Mouse (Mus musculus) midbrain, embryonic 12.5 days (tissue): ENCODE results near the gene Rgs6. TPM values are rescaled to one million over a fixed set of nuclear protein-coding genes. Genes with fewer than 3 reads are reported as not detected.

Experiments
- ATAC-seq: fragments of 200-750 bp; cut with Nextera tagmentation; 2 replicates; pipeline ENCODE4 v1.8.0; 2017; ENCODE audit warnings: low read depth, moderate TSS enrichment, moderate library complexity; ENCODE audit not compliant: low FRiP score
- H3K27ac ChIP-seq: fragments of 300-500 bp; sonication (generic); replicated peaks from 2 replicates; pipeline ENCODE4 v1.5.1; 2016; ENCODE audit warnings: mild to moderate bottlenecking
- H3K27me3 ChIP-seq: fragments of 300-500 bp; sonication (generic); 2 replicates; pipeline ENCODE4 v1.6.1; 2016; ENCODE audit warnings: mild to moderate bottlenecking
- H3K36me3 ChIP-seq: fragments of 300-500 bp; sonication (generic); 2 replicates; pipeline ENCODE4 v1.6.1; 2016
- H3K4me1 ChIP-seq: fragments of 300-500 bp; sonication (generic); 2 replicates; pipeline ENCODE4 v1.6.1; 2016
- H3K4me2 ChIP-seq: fragments of 300-500 bp; sonication (generic); replicated peaks from 2 replicates; pipeline ENCODE4 v1.6.1; 2016; ENCODE audit warnings: mild to moderate bottlenecking, moderate library complexity
- H3K4me3 ChIP-seq: fragments of 300-500 bp; sonication (generic); 2 replicates; pipeline ENCODE4 v1.5.1; 2016; ENCODE audit warnings: mild to moderate bottlenecking
- H3K9ac ChIP-seq: fragments of 300-500 bp; sonication (generic); replicated peaks from 2 replicates; pipeline ENCODE4 v1.6.1; 2016; ENCODE audit warnings: mild to moderate bottlenecking, moderate library complexity
- H3K9me3 ChIP-seq: fragments of 300-500 bp; sonication (generic); 2 replicates; pipeline ENCODE4 v1.6.1; 2016; ENCODE audit warnings: mild to moderate bottlenecking
- WGBS: fragments of 180-500 bp; shearing (Covaris S2); methylation state at CpG from one replicate; pipeline ENCODE4 v1.1.7; 2016; 5-methylcytosine and 5-hydroxymethylcytosine counted together
- polyA plus RNA-seq: library from polyadenylated mRNA; unstranded; fragments of >200 nt; fragmentation: Nextera tagmentation; extraction: Ambion mirVana; gene quantifications from 2 replicates; pipeline ENCODE4 v1.2.1, GENCODE M21; 2016

The Rgs6 gene
- polyA plus RNA-seq, 1 experiment from 2014 or later: 3.6 TPM

GRCm38 (mm10) chr12:82774576-82774975, 186.5 kb downstream of the Rgs6 start:
- Histone ChIP-seq H3K4me3 (no peak overlapping the region), H3K9me3 (no peaks in the 10 kb centered on the region), H3K4me2 (no peak overlapping the region), H3K9ac (no peak overlapping the region), H3K27ac (no peak overlapping the region), H3K4me1 (no peaks in the 10 kb centered on the region), H3K36me3 (no peaks in the 10 kb centered on the region), H3K27me3 (no peaks in the 10 kb centered on the region)
- WGBS: 89% methylated on average over 7 of the region's 7 CpGs
- no peak for ATAC-seq

GRCm38 (mm10) chr12:82776686-82777085, 188.6 kb downstream of the Rgs6 start:
- H3K4me1 ChIP-seq: no peaks in the 10 kb centered on the region
- H3K36me3 ChIP-seq: no peaks in the 10 kb centered on the region
- no peak overlapping the region for H3K4me3 ChIP-seq
- no peak overlapping the region for H3K27ac ChIP-seq
- H3K9me3 ChIP-seq: no peaks in the 10 kb centered on the region
- H3K27me3 ChIP-seq: no peaks in the 10 kb centered on the region
- WGBS: 88% methylated on average over 4 of the region's 4 CpGs
- no peak for ATAC-seq
- no peak overlapping the region for H3K4me2 ChIP-seq
- no peak overlapping the region for H3K9ac ChIP-seq

GRCm38 (mm10) chr12:82780936-82781335, 192.8 kb downstream of the Rgs6 start:
- Histone ChIP-seq H3K4me1 (no peaks in the 10 kb centered on the region), H3K4me3 (no peak overlapping the region), H3K36me3 (no peaks in the 10 kb centered on the region), H3K4me2 (no peak overlapping the region), H3K9ac (no peak overlapping the region), H3K9me3 (no peaks in the 10 kb centered on the region), H3K27me3 (no peaks in the 10 kb centered on the region), H3K27ac (no peak overlapping the region)
- ATAC-seq: no peak
- WGBS: 92% methylated on average over 5 of the region's 5 CpGs

GRCm38 (mm10) chr12:82781414-82781813, 193.3 kb downstream of the Rgs6 start:
- H3K9me3 ChIP-seq: no peaks in the 10 kb centered on the region
- H3K4me1 ChIP-seq: no peaks in the 10 kb centered on the region
- H3K36me3 ChIP-seq: no peaks in the 10 kb centered on the region
- H3K4me3 ChIP-seq: no peak overlapping the region
- no peak overlapping the region for H3K27ac ChIP-seq
- WGBS: 78% methylated on average over 5 of the region's 5 CpGs
- H3K9ac ChIP-seq: no peak overlapping the region
- H3K27me3 ChIP-seq: no peaks in the 10 kb centered on the region
- no peak overlapping the region for H3K4me2 ChIP-seq
- ATAC-seq: no peak

- Histone ChIP-seq H3K27me3 (no peaks in the 10 kb centered on the region), H3K36me3 (no peaks in the 10 kb centered on the region), H3K4me1 (no peaks in the 10 kb centered on the region), H3K4me2 (no peak overlapping the region), H3K9ac (no peak overlapping the region), H3K4me3 (no peak overlapping the region), H3K9me3 (no peaks in the 10 kb centered on the region), H3K27ac (no peak overlapping the region)
- no peak for ATAC-seq
- WGBS: 88% methylated on average over 3 of the region's 3 CpGs
These were observed 204.0 kb downstream of the Rgs6 start for GRCm38 (mm10) chr12:82792122-82792521.

GRCm38 (mm10) chr12:82799892-82800291, 211.8 kb downstream of the Rgs6 start:
- Histone ChIP-seq H3K4me2 (no peak overlapping the region), H3K27me3 (no peaks in the 10 kb centered on the region), H3K9me3 (no peaks in the 10 kb centered on the region), H3K4me1 (0 out of 2 replicates have a peak, but pooled peaks cover 3% of the 10 kb centered on the region), H3K9ac (no peak overlapping the region), H3K36me3 (no peaks in the 10 kb centered on the region), H3K4me3 (no peak overlapping the region), H3K27ac (no peak overlapping the region)
- WGBS: 88% methylated on average over 6 of the region's 6 CpGs
- ATAC-seq: no peak

- Histone ChIP-seq H3K9ac (no peak overlapping the region), H3K36me3 (no peaks in the 10 kb centered on the region), H3K27ac (0 out of 2 replicates have a peak overlapping the region, but pooled peaks have one; percentile 7), H3K27me3 (no peaks in the 10 kb centered on the region), H3K4me2 (no peak overlapping the region), H3K4me1 (0 out of 2 replicates have a peak, but pooled peaks cover 3% of the 10 kb centered on the region), H3K9me3 (no peaks in the 10 kb centered on the region), H3K4me3 (no peak overlapping the region)
- no peak for ATAC-seq
- 88% methylated on average over 6 of the region's 6 CpGs for WGBS
These were observed 213.6 kb downstream of the Rgs6 start for GRCm38 (mm10) chr12:82801736-82802135.

- Histone ChIP-seq H3K27ac (0 out of 2 replicates have a peak overlapping the region, but pooled peaks have one; percentile 3), H3K36me3 (no peaks in the 10 kb centered on the region), H3K27me3 (no peaks in the 10 kb centered on the region), H3K4me3 (no peak overlapping the region), H3K9ac (no peak overlapping the region), H3K9me3 (no peaks in the 10 kb centered on the region), H3K4me2 (no peak overlapping the region), H3K4me1 (0 out of 2 replicates have a peak, but pooled peaks cover 3% of the 10 kb centered on the region)
- WGBS: 77% methylated on average over 5 of the region's 5 CpGs
- no peak for ATAC-seq
These were observed 214.6 kb downstream of the Rgs6 start for GRCm38 (mm10) chr12:82802711-82803110.

- 0 out of 2 replicates have a peak, but pooled peaks cover 3% of the 10 kb centered on the region for H3K4me1 ChIP-seq
- H3K27me3 ChIP-seq: no peaks in the 10 kb centered on the region
- WGBS: 96% methylated on average over 4 of the region's 4 CpGs
- ATAC-seq: no peak
- no peak overlapping the region for H3K9ac ChIP-seq
- no peaks in the 10 kb centered on the region for H3K36me3 ChIP-seq
- no peak overlapping the region for H3K4me2 ChIP-seq
- H3K9me3 ChIP-seq: no peaks in the 10 kb centered on the region
- no peak overlapping the region for H3K27ac ChIP-seq
- H3K4me3 ChIP-seq: no peak overlapping the region
These were observed 217.1 kb downstream of the Rgs6 start for GRCm38 (mm10) chr12:82805167-82805566.

GRCm38 (mm10) chr12:82810631-82811030, 222.5 kb downstream of the Rgs6 start:
- H3K9me3 ChIP-seq: no peaks in the 10 kb centered on the region
- ATAC-seq: no peak

GRCm38 (mm10) chr12:82815982-82816381, 227.9 kb downstream of the Rgs6 start:
- no peak for ATAC-seq
- 98% methylated on average over 2 of the region's 2 CpGs for WGBS
- Histone ChIP-seq H3K36me3 (no peaks in the 10 kb centered on the region), H3K9me3 (no peaks in the 10 kb centered on the region), H3K27me3 (no peaks in the 10 kb centered on the region), H3K4me2 (no peak overlapping the region), H3K27ac (no peak overlapping the region), H3K4me1 (no peaks in the 10 kb centered on the region), H3K9ac (no peak overlapping the region), H3K4me3 (no peak overlapping the region)

More at GRCm38 (mm10) chr12:82810631-82811030, 222.5 kb downstream of the Rgs6 start:
- no peak overlapping the region for H3K4me3 ChIP-seq
- H3K36me3 ChIP-seq: no peaks in the 10 kb centered on the region
- H3K4me2 ChIP-seq: no peak overlapping the region
- H3K4me1 ChIP-seq: no peaks in the 10 kb centered on the region
- WGBS: 90% methylated on average over 3 of the region's 3 CpGs
- no peak overlapping the region for H3K27ac ChIP-seq
- no peaks in the 10 kb centered on the region for H3K27me3 ChIP-seq
- H3K9ac ChIP-seq: no peak overlapping the region

- Histone ChIP-seq H3K27me3 (no peaks in the 10 kb centered on the region), H3K9ac (no peak overlapping the region), H3K4me2 (no peak overlapping the region), H3K27ac (no peak overlapping the region), H3K4me1 (no peaks in the 10 kb centered on the region), H3K4me3 (no peak overlapping the region), H3K36me3 (no peaks in the 10 kb centered on the region), H3K9me3 (no peaks in the 10 kb centered on the region)
- no peak for ATAC-seq
- WGBS: 81% methylated on average over 6 of the region's 6 CpGs
These were observed 231.2 kb downstream of the Rgs6 start for GRCm38 (mm10) chr12:82819328-82819727.

GRCm38 (mm10) chr12:82819991-82820390, 231.9 kb downstream of the Rgs6 start:
- H3K27me3 ChIP-seq: no peaks in the 10 kb centered on the region
- no peaks in the 10 kb centered on the region for H3K4me1 ChIP-seq
- H3K36me3 ChIP-seq: no peaks in the 10 kb centered on the region
- H3K9ac ChIP-seq: no peak overlapping the region
- 81% methylated on average over 6 of the region's 6 CpGs for WGBS
- H3K4me3 ChIP-seq: no peak overlapping the region
- no peaks in the 10 kb centered on the region for H3K9me3 ChIP-seq
- no peak overlapping the region for H3K4me2 ChIP-seq
- H3K27ac ChIP-seq: no peak overlapping the region
- no peak for ATAC-seq
